Mouse (Mus musculus): Measurements from ENCODE around the gene Degs1. TPM values are rescaled to one million over a fixed set of nuclear protein-coding genes. Genes with fewer than 3 reads are reported as not detected.

Degs1 gene
- polyA plus RNA-seq (2012; ENCODE audit: insufficient read depth, insufficient read length, missing spikeins) = 48.7 and 52.0 TPM in 2 replicates

DNA sequence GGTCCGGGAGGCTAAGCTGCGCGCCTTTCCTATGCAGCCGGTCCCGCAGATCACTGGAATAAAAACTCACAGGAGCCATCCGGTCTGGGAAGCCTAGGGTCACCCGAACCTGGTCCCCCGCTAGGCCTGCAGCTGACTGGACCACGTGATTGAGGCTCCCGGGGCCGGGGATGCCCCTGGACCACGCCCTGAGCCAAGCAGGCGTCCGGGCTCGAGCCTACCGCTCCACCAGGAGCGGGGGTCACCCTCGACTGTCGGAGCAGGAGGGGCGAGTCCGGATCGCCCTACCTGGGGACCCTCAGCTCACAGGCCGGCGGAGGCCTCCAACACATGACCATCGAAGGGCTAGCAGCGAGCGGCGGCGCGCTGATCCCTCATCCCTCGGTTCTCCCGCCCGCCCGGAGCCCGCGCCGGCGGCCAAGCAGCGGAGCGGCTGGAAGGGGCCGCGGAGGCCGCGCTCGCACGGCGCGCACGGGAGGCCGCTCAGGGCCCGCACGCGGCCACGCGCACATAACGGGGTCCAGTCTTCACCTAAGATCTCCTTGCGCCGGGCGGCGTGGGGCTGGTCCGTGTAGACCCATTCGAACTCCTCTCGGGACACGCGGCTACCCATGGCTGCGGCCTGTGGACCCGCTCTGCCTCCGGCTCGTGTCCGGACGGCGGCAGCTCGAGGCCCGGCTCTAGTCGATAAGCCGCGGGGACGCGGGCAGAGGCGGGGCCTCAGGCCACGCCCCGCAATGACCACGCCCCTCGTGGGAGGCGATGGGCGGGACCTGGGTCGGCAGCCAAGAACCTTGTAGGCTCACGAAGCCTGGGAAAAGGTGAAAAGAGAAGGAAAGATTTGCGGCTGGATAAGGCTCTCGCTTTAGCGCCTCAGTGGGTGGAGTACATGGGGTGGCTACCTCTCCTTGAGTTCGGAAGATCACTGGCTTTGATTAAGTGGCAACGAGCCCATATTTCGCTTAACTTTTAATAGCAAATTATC lies at the start of gene Degs1:
Degs1 (minus strand) TSS at position 714 of the 985 bp plus-strand sequence.
- peaks cover 11% of the 10 kb centered on the region for H3K4me1 ChIP-seq (ENCODE audit: control insufficient read depth, insufficient read depth, insufficient read length, low read length)

GRCm38 (mm10) chr1:182325919-182326318 lies 43.3 kb upstream of the Degs1 start:
- Histone ChIP-seq H3K4me3 (ENCODE audit: insufficient read depth, low read depth, low read length) (no peak overlapping the region), H3K4me1 (ENCODE audit: control insufficient read depth, insufficient read depth, insufficient read length, low read length) (no peaks in the 10 kb centered on the region), H3K27ac (replicated peaks; ENCODE audit: low read depth, low read length) (no peak overlapping the region)

More for the DNA sequence above, at the start of gene Degs1:
- H3K4me3 ChIP-seq (ENCODE audit: insufficient read depth, low read depth, low read length) = peak within 1 kb of the TSS; percentile 85
- H3K27ac ChIP-seq (replicated peaks; ENCODE audit: low read depth, low read length) = peak within 1 kb of the TSS; percentile 79

DNA sequence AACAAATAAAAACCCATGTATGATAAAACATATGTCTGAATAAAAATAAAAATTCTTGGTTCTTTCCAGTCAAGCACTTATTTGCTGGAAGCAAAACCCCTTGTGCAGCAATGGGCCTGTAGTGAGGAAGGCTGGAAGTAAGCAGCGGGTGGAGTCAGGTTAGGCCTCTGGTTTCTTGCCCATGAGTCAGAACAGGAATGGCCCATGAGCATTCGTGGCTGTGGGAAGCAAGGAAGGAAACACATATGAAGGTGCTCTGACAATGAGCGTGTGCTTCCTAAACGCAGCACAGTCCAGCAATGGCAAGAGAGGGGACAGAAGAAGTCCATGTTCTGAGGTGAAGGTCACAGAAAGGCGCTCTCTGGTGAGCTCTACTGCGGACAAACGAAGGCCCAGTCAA lies 41.9 kb upstream of the Degs1 start:
- no peak overlapping the region for H3K27ac ChIP-seq (replicated peaks; ENCODE audit: low read depth, low read length)
- H3K4me3 ChIP-seq (ENCODE audit: insufficient read depth, low read depth, low read length) = no peak overlapping the region
- H3K4me1 ChIP-seq (ENCODE audit: control insufficient read depth, insufficient read depth, insufficient read length, low read length) = no peaks in the 10 kb centered on the region

DNA sequence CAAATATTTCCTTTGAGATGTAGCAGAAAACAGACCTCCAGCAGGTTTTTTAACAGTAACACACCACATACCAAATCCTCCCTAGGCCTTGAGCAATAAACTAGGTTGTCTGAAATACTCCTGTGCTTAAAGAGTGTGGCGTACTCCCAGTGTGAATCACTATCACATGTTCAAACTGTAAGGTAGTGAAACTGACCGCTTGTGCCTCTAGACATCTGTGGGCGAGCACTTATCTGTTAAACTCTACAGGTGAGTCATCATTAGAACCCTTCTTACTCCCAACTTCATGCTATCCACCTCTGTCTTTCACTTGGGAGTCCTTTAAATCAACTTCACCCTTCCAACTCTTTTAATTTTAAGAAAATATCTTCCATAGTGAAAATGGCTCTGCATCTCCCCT lies 40.5 kb upstream of the Degs1 start:
- Histone ChIP-seq H3K27ac (replicated peaks; ENCODE audit: low read depth, low read length) (no peak overlapping the region), H3K4me1 (ENCODE audit: control insufficient read depth, insufficient read depth, insufficient read length, low read length) (no peaks in the 10 kb centered on the region), H3K4me3 (ENCODE audit: insufficient read depth, low read depth, low read length) (no peak overlapping the region)

DNA sequence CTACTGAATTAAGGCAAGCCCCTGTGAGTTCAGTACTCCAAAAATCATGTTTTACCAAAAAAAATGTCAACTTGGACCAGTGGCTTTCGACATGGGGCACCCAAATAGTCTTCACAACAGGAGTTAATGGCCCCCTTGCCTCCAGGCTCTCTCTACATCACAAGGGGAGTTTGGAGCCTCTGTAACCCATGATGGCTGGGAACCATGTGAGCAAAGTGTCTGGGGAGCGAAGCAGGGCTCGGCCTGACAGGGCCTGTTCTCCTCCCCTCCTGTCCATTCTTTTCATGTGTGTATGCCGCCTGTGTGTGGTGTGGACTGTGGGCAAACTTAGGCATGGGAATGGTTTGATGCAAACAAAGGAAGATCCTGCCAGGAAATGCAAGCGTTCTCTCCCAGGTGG lies 31.6 kb upstream of the Degs1 start:
- Histone ChIP-seq H3K4me1 (ENCODE audit: control insufficient read depth, insufficient read depth, insufficient read length, low read length) (no peaks in the 10 kb centered on the region), H3K27ac (replicated peaks; ENCODE audit: low read depth, low read length) (no peak overlapping the region), H3K4me3 (ENCODE audit: insufficient read depth, low read depth, low read length) (no peak overlapping the region)

- no peak overlapping the region for H3K4me3 ChIP-seq (ENCODE audit: insufficient read depth, low read depth, low read length)
- no peak overlapping the region for H3K27ac ChIP-seq (replicated peaks; ENCODE audit: low read depth, low read length)
- H3K4me1 ChIP-seq (ENCODE audit: control insufficient read depth, insufficient read depth, insufficient read length, low read length) = no peaks in the 10 kb centered on the region
Measured at GRCm38 (mm10) chr1:182313181-182313580, 30.6 kb upstream of the Degs1 start.

- no peak overlapping the region for H3K27ac ChIP-seq (replicated peaks; ENCODE audit: low read depth, low read length)
- no peaks in the 10 kb centered on the region for H3K4me1 ChIP-seq (ENCODE audit: control insufficient read depth, insufficient read depth, insufficient read length, low read length)
- no peak overlapping the region for H3K4me3 ChIP-seq (ENCODE audit: insufficient read depth, low read depth, low read length)
Measured at GRCm38 (mm10) chr1:182311376-182311775, 28.8 kb upstream of the Degs1 start.

- Histone ChIP-seq H3K4me1 (ENCODE audit: control insufficient read depth, insufficient read depth, insufficient read length, low read length) (no peaks in the 10 kb centered on the region), H3K4me3 (ENCODE audit: insufficient read depth, low read depth, low read length) (no peak overlapping the region), H3K27ac (replicated peaks; ENCODE audit: low read depth, low read length) (no peak overlapping the region)
Measured at GRCm38 (mm10) chr1:182310316-182310715, 27.7 kb upstream of the Degs1 start.

DNA sequence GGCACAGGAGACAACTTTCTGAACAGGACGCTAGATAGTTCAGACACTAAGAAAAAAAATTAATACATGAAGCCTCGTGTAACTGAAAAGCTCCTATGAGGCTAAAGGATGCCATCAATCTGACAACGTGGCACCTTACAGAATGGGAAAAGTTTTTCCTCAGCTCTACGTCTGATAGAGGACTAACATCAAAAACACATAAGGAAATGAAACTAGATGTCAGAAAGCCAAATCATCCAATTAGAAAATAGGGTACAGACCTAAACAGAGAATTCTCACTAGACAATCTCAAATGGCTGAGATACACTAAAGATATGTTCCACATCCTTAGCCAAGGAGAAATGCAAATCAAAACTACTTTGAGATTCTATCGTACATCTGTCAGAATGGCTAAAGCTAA lies 26.8 kb upstream of the Degs1 start:
- H3K4me3 ChIP-seq (ENCODE audit: insufficient read depth, low read depth, low read length) = no peak overlapping the region
- no peak overlapping the region for H3K27ac ChIP-seq (replicated peaks; ENCODE audit: low read depth, low read length)

DNA sequence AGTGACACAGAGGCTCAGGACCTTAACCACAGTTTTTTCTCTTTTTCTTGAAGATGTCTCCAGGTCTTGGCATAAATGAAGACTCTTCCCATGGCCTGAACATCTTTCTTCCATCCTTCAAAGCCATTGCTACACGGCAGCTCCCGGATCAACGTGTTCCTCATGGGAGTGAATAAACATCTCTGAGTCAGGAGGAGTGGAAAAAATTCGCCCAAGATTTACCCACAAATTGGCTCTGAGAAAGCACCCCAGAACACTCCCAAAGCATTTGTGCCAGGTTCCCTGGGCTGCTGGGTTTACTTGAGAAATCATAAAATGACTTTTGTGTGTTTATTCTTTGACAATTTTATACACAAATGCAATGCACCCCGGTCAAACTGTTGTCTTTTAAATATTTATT lies 20.3 kb upstream of the Degs1 start:
- no peaks in the 10 kb centered on the region for H3K4me1 ChIP-seq (ENCODE audit: control insufficient read depth, insufficient read depth, insufficient read length, low read length)
- no peak overlapping the region for H3K27ac ChIP-seq (replicated peaks; ENCODE audit: low read depth, low read length)
- H3K4me3 ChIP-seq (ENCODE audit: insufficient read depth, low read depth, low read length) = no peak overlapping the region

More for the DNA sequence above, 26.8 kb upstream of the Degs1 start:
- no peaks in the 10 kb centered on the region for H3K4me1 ChIP-seq (ENCODE audit: control insufficient read depth, insufficient read depth, insufficient read length, low read length)

DNA sequence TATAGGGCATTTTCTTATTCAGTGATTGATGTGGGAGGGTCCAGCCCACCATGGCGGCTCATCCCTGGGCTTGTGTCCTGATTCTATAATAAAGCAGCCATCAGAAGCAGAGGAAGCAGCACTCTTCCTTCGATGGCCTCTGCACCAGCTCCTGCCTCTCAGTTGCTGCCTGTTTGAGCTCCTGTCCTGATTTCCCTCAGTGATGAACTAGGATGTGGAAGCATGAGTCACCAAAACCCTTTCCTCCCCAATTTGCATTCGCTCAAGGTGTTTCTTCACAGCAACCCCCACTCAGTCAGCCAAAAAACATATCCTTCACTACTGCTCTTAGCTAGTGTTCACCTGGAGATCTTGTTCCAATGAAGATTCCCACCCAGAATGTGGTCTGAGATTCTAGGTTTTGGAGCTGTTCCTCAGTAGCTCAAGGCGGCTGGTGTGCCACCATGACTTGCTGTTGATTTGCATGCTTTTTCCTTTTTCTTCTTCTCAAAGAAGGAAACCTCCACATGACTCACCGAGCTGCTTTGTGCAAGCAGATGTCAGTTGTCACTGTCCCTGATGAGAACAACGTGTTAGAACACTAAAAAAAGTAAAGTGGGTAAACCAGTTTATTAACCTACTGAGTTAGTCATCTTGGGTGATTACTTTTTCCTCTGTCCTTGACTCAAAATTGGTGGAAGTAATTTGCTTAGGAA lies 19.7 kb upstream of the Degs1 start:
- no peak overlapping the region for H3K4me3 ChIP-seq (ENCODE audit: insufficient read depth, low read depth, low read length)
- H3K27ac ChIP-seq (replicated peaks; ENCODE audit: low read depth, low read length) = no peak overlapping the region
- H3K4me1 ChIP-seq (ENCODE audit: control insufficient read depth, insufficient read depth, insufficient read length, low read length) = no peaks in the 10 kb centered on the region

DNA sequence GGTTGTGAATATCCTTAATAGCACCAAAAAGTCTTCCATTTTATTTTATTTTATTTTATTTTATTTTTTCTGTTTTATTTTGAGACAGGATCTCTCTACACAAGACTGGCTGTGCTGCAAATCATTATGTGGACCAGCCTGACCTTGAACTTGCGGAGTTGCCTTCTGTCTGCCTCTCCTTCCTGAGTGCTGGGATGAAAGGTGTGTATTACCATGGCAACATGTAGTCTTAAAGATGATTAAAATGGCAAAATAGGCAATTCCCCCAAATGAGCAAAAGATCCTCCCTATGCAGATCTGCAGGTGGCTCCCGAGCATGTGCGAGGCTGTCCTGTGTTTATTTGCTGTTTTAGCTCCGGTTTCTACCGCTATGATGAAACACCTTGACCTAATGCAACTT lies 15.2 kb upstream of the Degs1 start:
- H3K27ac ChIP-seq (replicated peaks; ENCODE audit: low read depth, low read length) = no peak overlapping the region
- no peak overlapping the region for H3K4me3 ChIP-seq (ENCODE audit: insufficient read depth, low read depth, low read length)
- no peaks in the 10 kb centered on the region for H3K4me1 ChIP-seq (ENCODE audit: control insufficient read depth, insufficient read depth, insufficient read length, low read length)

DNA sequence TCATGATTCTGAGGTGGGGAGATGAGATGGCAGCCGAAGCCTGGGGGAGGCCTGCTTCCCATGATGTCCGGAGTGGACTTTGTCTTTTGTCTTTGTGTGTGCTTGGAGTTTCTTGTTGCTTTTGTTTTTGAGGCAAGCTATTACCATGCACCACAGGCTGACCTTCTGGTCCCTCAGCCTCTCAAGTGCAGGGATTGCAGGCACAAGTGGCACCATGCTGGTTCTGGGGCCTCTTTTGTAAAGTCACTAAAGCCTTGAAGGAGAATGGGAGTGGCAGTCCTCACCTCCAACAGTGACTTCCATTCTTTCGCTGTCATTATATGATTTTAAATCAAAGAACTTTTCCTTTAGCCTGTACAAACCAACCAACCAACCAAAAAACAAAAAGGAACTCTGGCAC lies 14.6 kb upstream of the Degs1 start:
- no peaks in the 10 kb centered on the region for H3K4me1 ChIP-seq (ENCODE audit: control insufficient read depth, insufficient read depth, insufficient read length, low read length)
- no peak overlapping the region for H3K27ac ChIP-seq (replicated peaks; ENCODE audit: low read depth, low read length)
- H3K4me3 ChIP-seq (ENCODE audit: insufficient read depth, low read depth, low read length) = no peak overlapping the region

DNA sequence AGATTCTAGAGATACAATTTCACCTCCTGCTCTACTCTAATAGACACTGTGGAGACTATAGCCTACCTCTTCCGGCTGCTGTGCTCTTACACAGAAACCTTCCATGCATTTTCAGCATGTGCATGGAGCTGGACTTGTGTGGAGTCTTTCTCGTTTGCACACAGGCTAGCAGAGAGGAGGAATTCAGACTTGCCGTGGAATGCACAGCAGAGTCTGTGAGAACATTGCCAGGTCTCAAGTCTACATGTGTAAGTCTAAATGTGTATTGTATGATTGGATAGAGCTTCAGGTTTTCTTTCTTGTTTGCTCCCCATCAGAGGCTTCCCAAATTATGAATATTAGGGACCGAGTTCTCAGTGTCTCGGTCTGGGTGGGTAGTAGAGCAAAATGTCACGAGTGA lies 14.2 kb upstream of the Degs1 start:
- H3K4me3 ChIP-seq (ENCODE audit: insufficient read depth, low read depth, low read length) = no peak overlapping the region

GRCm38 (mm10) chr1:182296141-182296540 lies 13.5 kb upstream of the Degs1 start:
- Histone ChIP-seq H3K4me1 (ENCODE audit: control insufficient read depth, insufficient read depth, insufficient read length, low read length) (no peaks in the 10 kb centered on the region), H3K27ac (replicated peaks; ENCODE audit: low read depth, low read length) (no peak overlapping the region), H3K4me3 (ENCODE audit: insufficient read depth, low read depth, low read length) (no peak overlapping the region)

More for the DNA sequence above, 14.2 kb upstream of the Degs1 start:
- Histone ChIP-seq H3K27ac (replicated peaks; ENCODE audit: low read depth, low read length) (no peak overlapping the region), H3K4me1 (ENCODE audit: control insufficient read depth, insufficient read depth, insufficient read length, low read length) (no peaks in the 10 kb centered on the region)
